Comparison of ENCODE assay signal across 13 mouse cellular contexts in the genomic region with DNA sequence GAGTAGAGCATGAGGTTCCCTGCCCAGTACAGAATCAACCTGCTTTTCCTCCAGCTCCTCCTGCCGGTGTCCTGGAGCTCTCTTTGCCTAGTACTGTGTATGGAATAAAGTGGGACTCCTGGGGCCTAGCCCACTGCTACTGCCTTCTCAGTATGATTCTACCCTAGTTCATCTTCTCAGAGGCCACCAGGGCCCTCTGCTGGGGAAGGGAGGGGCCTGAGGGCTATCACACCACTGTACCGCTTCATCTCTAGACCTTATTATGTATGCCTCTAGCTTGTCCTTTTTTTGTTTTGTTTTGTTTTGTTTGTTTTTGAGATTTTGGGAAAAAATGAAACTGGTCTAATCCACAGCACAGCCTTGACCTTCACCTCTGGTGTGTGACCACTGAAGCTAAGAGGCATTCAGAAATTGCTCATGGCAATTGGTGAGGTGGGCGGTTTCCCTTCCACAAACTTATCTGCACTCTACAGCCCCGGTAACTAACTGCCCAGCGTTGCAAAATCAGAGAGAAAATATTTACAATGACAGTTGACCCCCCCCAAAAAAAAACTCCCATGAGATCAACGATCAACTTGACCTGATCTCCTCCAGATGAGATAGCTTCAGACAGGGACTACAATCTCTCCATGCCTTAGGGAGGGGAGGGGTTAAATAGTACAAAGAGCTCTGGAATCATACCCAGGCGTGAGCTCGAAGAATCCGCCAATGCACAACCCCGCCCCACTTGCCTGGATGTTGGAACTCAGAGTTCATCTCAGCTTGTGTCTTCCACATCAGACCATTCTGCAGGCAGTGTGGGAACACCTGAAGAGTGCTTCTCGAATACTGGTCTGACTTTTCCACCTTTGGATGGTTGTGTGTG.
A peak's percentile ranks its signal among the peaks of the same experiment; 100 is the strongest.
DNase-seq lines count a peak whose midpoint lies in the region; ATAC-seq lines count a peak whose summit lies in the region.
"Had no signal": no experiment of that assay in that cellular context is flagged by ENCODE, and none has a peak within 500 bp of the region (broad histone marks: within the 10 kb centered on the region; RNA-seq: fewer than 3 reads in every experiment).

No protein-coding gene starts in this region.

- H3K4me2 ChIP-seq in intestine, embryonic 15.5 days (replicated peaks), result no peak overlapping the region
- H3K4me2 ChIP-seq: forebrain, embryonic 13.5 days had no signal

- 0 out of 2 replicates have a peak overlapping the region, but pooled peaks have one; percentile 42 for H3K27ac ChIP-seq in intestine, embryonic 15.5 days
- H3K27ac ChIP-seq: forebrain, embryonic 13.5 days had no signal

- H3K36me3 ChIP-seq in intestine, embryonic 15.5 days, result no peaks in the 10 kb centered on the region

- DNase-seq in kidney, postnatal 4 days, result peak; percentile 12 to 28
- no peak for DNase-seq in kidney, postnatal 10 days
- DNase-seq in T-cell, adult 2 months (ENCODE audit: low spot score), result peak; percentile 18
- DNase-seq in naive thymus-derived CD4-positive, alpha-beta T cell, adult 2 months (ENCODE audit: low read depth), result peak; percentile 36
- DNase-seq in urinary bladder, adult 2 months (ENCODE audit: low spot score), result no peak
- no peak for DNase-seq in embryo, embryonic 9.5 days (ENCODE audit: extremely low spot score)
- DNase-seq: adrenal gland, postnatal 14 days; cerebellum, postnatal 14 days; lung, postnatal 36 days; right cerebral cortex, postnatal 14 days had no signal

- no peak overlapping the region for H3K9ac ChIP-seq in intestine, embryonic 15.5 days
- H3K9ac ChIP-seq: forebrain, embryonic 13.5 days had no signal

- 0 out of 2 replicates have a peak, but pooled peaks cover 7% of the 10 kb centered on the region for H3K4me1 ChIP-seq in intestine, embryonic 15.5 days (replicated peaks)
- H3K4me1 ChIP-seq: forebrain, embryonic 13.5 days had no signal

- H3K27me3 ChIP-seq in intestine, embryonic 15.5 days (replicated peaks), result no peaks in the 10 kb centered on the region
- H3K27me3 ChIP-seq: forebrain, embryonic 13.5 days had no signal

- 73% methylated on average over 11 of the region's 11 CpGs for WGBS in intestine, embryonic 15.5 days

- H3K4me3 ChIP-seq in intestine, embryonic 15.5 days (replicated peaks), result no peak overlapping the region
- H3K4me3 ChIP-seq: forebrain, embryonic 13.5 days had no signal

- H3K9me3 ChIP-seq in intestine, embryonic 15.5 days, result no peaks in the 10 kb centered on the region
- H3K9me3 ChIP-seq: forebrain, embryonic 13.5 days had no signal

- peak; percentile 67 for ATAC-seq in intestine, embryonic 15.5 days
- ATAC-seq in inflammation-experienced regulatory T-cells, adult 6 months, result no peak
- ATAC-seq: forebrain, embryonic 13.5 days had no signal

Comparison
In these comparisons a context has a peak if more than half of its experiments do, and no peak if none do; other contexts are left out.
1. DNase-seq: peak in kidney, postnatal 4 days (2 of 2), T-cell, adult 2 months (single experiment) and naive thymus-derived CD4-positive, alpha-beta T cell, adult 2 months (single experiment); none in kidney, postnatal 10 days (single experiment), urinary bladder, adult 2 months (single experiment) and embryo, embryonic 9.5 days (single experiment).